Mouse (Mus musculus) CH12.LX (cell line): ENCODE results near the gene Tas1r1.

Source experiments
- CHD2 ChIP-seq: IDR thresholded peaks from 2 replicates; pipeline ENCODE4 v1.6.1; 2011; ENCODE audit warnings: low read length, improper control_type of control experiment
- CTCF ChIP-seq, 2 experiments: IDR thresholded peaks in 1 of 2; conservative IDR thresholded peaks in 1 of 2; 2 replicates each; pipeline ENCODE4 v1.5.1; 2011 to 2012; ENCODE audit warnings: low read depth in 2 of 2, low read length in 2 of 2, improper control_type of control experiment in 1 of 2, inconsistent platforms in 1 of 2, mild to moderate bottlenecking in 1 of 2, moderate library complexity in 1 of 2
- E2F4 ChIP-seq: IDR thresholded peaks from 2 replicates; pipeline ENCODE4 v1.6.1; 2011; ENCODE audit warnings: low read depth, low read length, improper control_type of control experiment; ENCODE audit not compliant: insufficient replicate concordance
- EP300 ChIP-seq: IDR thresholded peaks from 2 replicates; pipeline ENCODE4 v1.6.1; 2011; ENCODE audit warnings: low read length, improper control_type of control experiment
- ETS1 ChIP-seq: conservative IDR thresholded peaks from 2 replicates; pipeline ENCODE4 v1.6.1; 2012; ENCODE audit warnings: low read depth, mild to moderate bottlenecking, inconsistent platforms, low read length, improper control_type of control experiment, moderate library complexity
- HCFC1 ChIP-seq: IDR thresholded peaks from 2 replicates; pipeline ENCODE4 v1.6.1; 2012; ENCODE audit warnings: low read depth, mild to moderate bottlenecking, inconsistent platforms, low read length, improper control_type of control experiment
- IRF4 ChIP-seq: IDR thresholded peaks from 2 replicates; pipeline ENCODE4 v1.6.1; 2014; ENCODE audit warnings: low read depth, mild to moderate bottlenecking, inconsistent platforms, low read length, improper control_type of control experiment
- MAZ ChIP-seq: IDR thresholded peaks from 2 replicates; pipeline ENCODE4 v1.6.1; 2012; ENCODE audit warnings: low read depth, mild to moderate bottlenecking, inconsistent platforms, low read length, improper control_type of control experiment, moderate library complexity
- MYC ChIP-seq: IDR thresholded peaks from 2 replicates; pipeline ENCODE4 v1.6.1; 2011; ENCODE audit warnings: low read depth, mild to moderate bottlenecking, improper control_type of control experiment, low read length
- POLR2A ChIP-seq: IDR thresholded peaks from 2 replicates; pipeline ENCODE4 v1.6.1; 2011; ENCODE audit warnings: low read depth, mild to moderate bottlenecking, improper control_type of control experiment, low read length
- POLR2AphosphoS2 ChIP-seq: IDR thresholded peaks from 2 replicates; pipeline ENCODE4 v1.6.1; 2011; ENCODE audit warnings: low read depth, low read length, improper control_type of control experiment
- RAD21 ChIP-seq: IDR thresholded peaks from 2 replicates; pipeline ENCODE4 v1.6.1; 2011; ENCODE audit warnings: low read depth, mild to moderate bottlenecking, low read length, improper control_type of control experiment, moderate library complexity
- TCF12 ChIP-seq: IDR thresholded peaks from 2 replicates; pipeline ENCODE4 v1.6.1; 2014; ENCODE audit warnings: low read depth, mild to moderate bottlenecking, inconsistent platforms, low read length, improper control_type of control experiment

DNA sequence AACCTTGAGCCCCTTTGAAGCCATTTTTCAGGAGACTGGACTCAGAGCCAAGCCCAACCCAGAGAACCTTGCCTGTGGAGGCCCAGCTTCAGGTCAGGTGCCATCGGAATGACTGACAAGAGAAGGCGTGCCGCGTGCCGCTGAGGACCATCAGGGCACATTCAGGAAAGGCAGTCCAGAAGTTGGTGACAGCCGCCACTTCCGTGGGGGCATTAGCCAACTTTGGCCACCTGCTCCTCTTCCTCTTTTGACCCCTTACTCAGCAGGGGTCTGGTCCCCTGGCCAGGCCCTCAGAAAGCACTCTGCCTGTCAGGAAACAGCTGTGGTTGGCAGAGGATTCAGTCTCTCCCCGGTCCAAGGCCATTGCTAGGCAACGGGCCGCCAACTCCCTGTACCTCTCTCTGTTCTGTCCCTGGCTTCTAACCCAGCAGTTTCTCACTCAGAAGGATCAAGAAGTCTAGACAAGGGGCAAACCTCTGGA lies 33.8 kb upstream of the Tas1r1 start, which contains the start of gene Plekhg5:
- TF ChIP-seq CTCF (conservative IDR thresholded peaks at IDR 0.05 in 1 of 2, IDR thresholded peaks at IDR 0.05 in 1 of 2; ENCODE audit: low read depth in 2 of 2, low read length in 2 of 2) (no peak), ETS1 (no peak), POLR2A (no peak), EP300 (no peak), RAD21 (no peak), MAZ (no peak), MYC (no peak), IRF4 (no peak), HCFC1 (no peak), POLR2AphosphoS2 (no peak), CHD2 (no peak), E2F4 (no peak), TCF12 (no peak)
